Mouse (Mus musculus) megakaryocyte, embryonic 14.5 days (primary cell): ENCODE results near the gene Epb41l2. TPM values are rescaled to one million over a fixed set of nuclear protein-coding genes. Genes with fewer than 3 reads are reported as not detected.

ENCODE experiments used
- H3K27me3 ChIP-seq: replicated peaks from 2 replicates; pipeline ENCODE3; 2012; ENCODE audit warnings: inconsistent platforms
- H3K36me3 ChIP-seq: replicated peaks from 2 replicates; pipeline ENCODE3; 2012; ENCODE audit warnings: low read length, inconsistent platforms, mixed read lengths
- H3K4me1 ChIP-seq: 2 replicates; pipeline ENCODE4 v1.6.1; 2012; ENCODE audit warnings: inconsistent platforms
- H3K4me3 ChIP-seq: replicated peaks from 2 replicates; pipeline ENCODE3; 2012; ENCODE audit warnings: moderate library complexity, mild to moderate bottlenecking, inconsistent platforms
- H3K9me3 ChIP-seq: 2 replicates; pipeline ENCODE4 v1.6.1; 2012; ENCODE audit warnings: inconsistent platforms
- FLI1 ChIP-seq: IDR thresholded peaks from 2 replicates; pipeline ENCODE4 v1.6.1; 2012; ENCODE audit warnings: low read length, inconsistent platforms, mixed read lengths
- GATA1 ChIP-seq: IDR thresholded peaks from 3 replicates; pipeline ENCODE4 v1.6.1; 2012; ENCODE audit warnings: mixed read lengths, low read length, inconsistent platforms, borderline replicate concordance
- polyA plus RNA-seq: library from polyadenylated mRNA; stranded (reverse); fragments of >175 nt; gene quantifications from 2 replicates; pipeline ENCODE4 v1.2.3, GENCODE M21; 2012; ENCODE audit warnings: low replicate concordance; ENCODE audit not compliant: insufficient read depth

Epb41l2 gene
- polyA plus RNA-seq: 8.3 and 33.7 TPM in 2 replicates

DNA sequence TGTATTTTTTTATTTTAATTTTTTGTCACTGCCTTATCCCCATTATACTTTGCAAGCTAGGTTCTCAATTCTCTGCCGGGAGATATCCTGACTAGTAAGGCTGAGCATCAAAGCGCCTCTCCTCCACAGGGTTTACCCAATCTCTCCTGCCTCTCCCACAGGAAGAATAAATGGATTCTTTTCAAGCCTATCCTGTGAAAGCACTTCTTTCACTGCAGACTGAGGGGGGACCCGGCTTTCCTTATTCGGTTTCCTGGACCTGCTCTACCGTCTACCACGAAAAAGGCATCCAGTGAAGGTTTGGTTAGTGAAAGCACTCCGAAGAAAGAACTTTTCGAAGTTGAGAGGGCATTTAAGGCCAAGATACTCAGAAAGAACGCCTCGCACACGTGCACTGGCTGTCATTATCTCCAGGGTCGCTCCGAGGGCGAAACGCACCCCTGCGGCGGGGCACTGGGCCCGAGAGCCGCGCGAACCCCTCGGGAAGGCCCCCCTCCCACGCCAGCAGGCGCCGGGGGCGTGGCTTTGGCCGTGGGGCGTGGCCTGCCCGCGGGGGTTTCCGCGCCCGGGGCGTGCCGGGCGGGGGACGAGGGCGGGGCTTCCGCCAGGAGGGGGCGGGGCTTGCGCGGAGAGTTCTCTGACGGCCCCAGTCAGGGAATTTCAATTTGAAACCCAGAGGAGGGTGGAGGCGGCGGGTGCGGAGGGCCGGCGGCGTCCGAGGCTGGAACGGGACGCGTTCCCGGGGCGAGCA is at the start of gene Epb41l2:
TSS of gene Epb41l2 (plus strand) at position 591 of the 751 bp plus-strand sequence.
- peaks cover under 1% of the 10 kb centered on the region for H3K27me3 ChIP-seq
- no peak for TF ChIP-seq GATA1
- TF ChIP-seq FLI1: no peak
- peaks cover 2% of the 10 kb centered on the region for H3K9me3 ChIP-seq
- H3K4me1 ChIP-seq: peaks cover 24% of the 10 kb centered on the region
- H3K36me3 ChIP-seq: no peaks in the 10 kb centered on the region
- peak within 1 kb of the TSS; percentile 97 for H3K4me3 ChIP-seq

DNA sequence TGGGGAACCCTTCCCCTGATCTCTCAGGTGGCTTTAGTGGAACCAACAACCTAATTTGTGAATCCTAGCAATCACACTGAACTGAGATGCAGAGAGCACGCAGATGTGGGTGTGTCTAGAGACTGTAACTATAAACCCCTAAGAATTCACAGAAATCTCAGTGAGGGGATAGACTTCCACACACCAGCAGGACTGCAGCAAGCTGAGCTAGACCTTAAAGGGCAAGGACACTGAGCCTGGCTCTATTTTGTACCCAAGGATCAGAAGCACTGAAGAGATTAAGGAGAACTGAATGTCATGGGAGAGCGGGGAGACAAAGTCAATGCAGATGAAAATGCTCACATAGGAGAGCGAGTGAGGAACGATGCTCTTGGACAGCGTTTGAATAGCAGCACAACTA is 49.6 kb upstream of the Epb41l2 start:
- Histone ChIP-seq H3K4me3 (no peak overlapping the region), H3K9me3 (no peaks in the 10 kb centered on the region), H3K27me3 (no peaks in the 10 kb centered on the region), H3K36me3 (no peaks in the 10 kb centered on the region), H3K4me1 (peaks cover 32% of the 10 kb centered on the region)
- TF ChIP-seq FLI1: no peak
- no peak for TF ChIP-seq GATA1

DNA sequence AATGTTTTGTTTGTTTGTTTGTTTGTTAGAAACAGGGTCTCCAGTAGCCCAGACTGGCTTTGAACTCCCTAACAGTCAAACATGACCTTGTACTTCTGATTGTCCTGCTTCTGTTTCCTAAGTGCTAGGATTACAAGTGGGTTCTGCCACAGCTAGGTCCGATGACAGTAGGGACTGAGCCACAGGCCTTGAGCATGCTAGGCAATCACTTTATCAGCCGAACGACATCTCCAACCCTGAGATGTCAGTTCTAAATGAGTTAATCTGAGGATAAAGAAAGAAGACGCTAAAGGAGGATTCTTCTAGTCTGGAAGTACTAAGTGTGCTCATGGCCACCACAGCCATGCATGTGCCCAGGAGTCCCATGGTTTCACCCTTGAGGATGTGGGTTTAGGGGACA is 48.9 kb upstream of the Epb41l2 start:
- Histone ChIP-seq H3K4me1 (peaks cover 32% of the 10 kb centered on the region), H3K4me3 (no peak overlapping the region), H3K27me3 (no peaks in the 10 kb centered on the region), H3K9me3 (no peaks in the 10 kb centered on the region), H3K36me3 (no peaks in the 10 kb centered on the region)
- no peak for TF ChIP-seq FLI1

DNA sequence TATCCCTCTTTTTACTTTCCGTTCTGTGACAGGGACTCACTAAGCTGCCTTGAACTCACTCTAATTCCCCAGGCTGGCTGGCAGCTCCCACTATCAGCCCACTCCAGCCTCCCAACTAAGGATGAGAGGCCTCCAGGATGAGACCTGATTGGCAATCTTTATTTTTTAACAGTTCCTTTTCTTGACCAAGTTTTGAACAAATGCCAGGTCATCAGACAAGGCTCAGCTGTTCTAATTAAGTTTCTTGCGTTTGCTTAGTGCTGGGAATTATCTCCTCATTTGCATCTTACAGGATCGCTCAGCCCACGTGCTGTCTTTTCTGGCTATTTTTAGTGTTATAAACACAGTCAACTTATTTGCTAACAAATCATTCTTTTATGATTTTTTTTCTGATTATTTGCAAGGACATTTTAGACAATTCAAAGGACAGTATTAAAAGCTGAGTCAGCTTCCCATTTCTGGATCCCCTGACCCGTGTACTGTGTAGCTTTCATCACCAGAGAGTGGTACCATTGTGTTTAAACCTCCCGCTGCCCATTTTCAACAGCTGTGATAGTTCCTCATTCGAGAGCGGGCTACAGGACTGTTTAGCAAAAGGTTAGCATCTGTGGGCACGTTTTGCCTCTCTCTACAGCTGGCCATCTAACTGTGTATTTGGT is 47.9 kb upstream of the Epb41l2 start:
- H3K36me3 ChIP-seq: no peaks in the 10 kb centered on the region
- no peaks in the 10 kb centered on the region for H3K9me3 ChIP-seq
- no peaks in the 10 kb centered on the region for H3K27me3 ChIP-seq
- H3K4me1 ChIP-seq: peaks cover 32% of the 10 kb centered on the region
- no peak for TF ChIP-seq GATA1
- no peak for TF ChIP-seq FLI1
- peak overlapping the region; percentile 18 for H3K4me3 ChIP-seq

DNA sequence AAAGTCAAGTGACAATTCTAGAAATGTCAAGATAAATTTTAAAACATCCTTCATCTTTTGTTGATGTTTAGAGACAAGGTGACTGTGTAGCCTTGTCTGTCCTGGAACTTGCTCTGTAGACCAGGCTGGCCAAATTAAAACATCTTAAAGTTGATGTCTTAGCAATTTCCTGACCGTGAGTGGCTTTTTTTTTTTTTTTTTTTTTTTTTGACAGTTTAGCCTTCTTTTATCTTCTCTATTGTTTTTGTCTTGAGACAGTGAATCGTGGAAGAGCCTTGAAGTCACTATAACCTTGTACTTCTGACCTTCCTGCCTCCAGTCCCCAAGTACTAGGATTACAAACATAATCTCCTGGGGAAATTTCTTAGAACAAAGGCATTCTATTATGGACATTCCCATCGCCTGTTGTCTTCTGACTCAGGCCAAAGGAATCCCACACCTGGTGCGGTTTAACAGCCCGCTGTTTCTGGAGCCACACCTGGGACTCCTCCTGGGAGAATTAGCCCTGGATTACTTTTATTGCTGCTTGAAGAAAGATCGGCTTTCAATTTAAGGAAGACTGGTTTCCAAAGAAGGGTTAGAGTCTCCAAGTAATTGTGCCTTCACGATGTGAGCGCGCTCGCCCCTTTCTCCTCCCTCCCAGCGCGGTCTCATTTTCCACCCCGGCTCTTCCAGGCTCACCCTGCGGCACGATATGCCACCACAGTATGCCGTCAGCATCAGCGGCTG is 45.6 kb upstream of the Epb41l2 start:
- no peak overlapping the region for H3K4me3 ChIP-seq
- no peaks in the 10 kb centered on the region for H3K9me3 ChIP-seq
- peaks cover 38% of the 10 kb centered on the region for H3K4me1 ChIP-seq
- no peaks in the 10 kb centered on the region for H3K36me3 ChIP-seq
- no peaks in the 10 kb centered on the region for H3K27me3 ChIP-seq
- TF ChIP-seq FLI1 (no peak), GATA1 (no peak)

DNA sequence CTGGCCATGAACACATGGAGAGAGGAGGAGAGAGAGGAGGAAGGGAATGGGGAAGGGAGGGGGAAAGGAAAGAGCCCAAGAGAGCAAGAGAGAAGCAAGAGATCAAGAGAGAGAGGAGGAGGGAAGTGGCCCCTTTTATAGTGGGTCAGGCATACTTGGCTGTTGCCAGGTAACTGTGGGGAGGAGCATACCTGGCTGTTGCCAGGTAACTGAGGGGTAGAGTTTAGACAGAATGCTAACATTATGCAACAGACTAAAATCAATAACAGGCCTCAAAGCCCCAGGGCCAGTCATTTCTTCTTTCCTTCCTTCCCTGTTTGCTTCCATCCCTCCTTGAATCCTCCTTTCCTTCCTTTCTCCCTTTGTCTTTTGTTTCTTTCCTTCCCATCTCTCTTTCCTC is 41.9 kb upstream of the Epb41l2 start:
- no peaks in the 10 kb centered on the region for H3K36me3 ChIP-seq
- peaks cover 20% of the 10 kb centered on the region for H3K4me1 ChIP-seq
- H3K4me3 ChIP-seq: no peak overlapping the region
- no peaks in the 10 kb centered on the region for H3K9me3 ChIP-seq
- TF ChIP-seq FLI1 (no peak), GATA1 (no peak)
- no peaks in the 10 kb centered on the region for H3K27me3 ChIP-seq

DNA sequence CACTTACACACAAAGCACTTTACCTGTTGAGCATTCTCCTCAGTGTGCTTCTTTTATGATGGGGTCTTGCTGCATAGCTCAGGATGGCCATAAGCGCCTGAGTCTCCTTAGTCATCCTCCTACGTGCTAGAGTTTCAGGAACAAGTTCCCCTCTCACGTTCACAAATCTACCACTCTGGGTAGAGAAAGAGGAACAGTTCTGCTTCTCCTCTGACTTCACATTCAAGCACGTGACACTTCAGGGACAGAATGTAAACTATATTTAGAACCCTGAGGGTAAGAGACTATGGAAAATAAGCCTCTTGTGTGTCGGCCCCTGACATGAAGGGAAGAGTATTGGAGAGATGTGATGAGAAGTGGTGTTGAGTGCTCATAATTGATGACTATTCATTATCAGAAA is 41.2 kb upstream of the Epb41l2 start:
- H3K4me3 ChIP-seq: no peak overlapping the region
- TF ChIP-seq FLI1 (no peak), GATA1 (no peak)

DNA sequence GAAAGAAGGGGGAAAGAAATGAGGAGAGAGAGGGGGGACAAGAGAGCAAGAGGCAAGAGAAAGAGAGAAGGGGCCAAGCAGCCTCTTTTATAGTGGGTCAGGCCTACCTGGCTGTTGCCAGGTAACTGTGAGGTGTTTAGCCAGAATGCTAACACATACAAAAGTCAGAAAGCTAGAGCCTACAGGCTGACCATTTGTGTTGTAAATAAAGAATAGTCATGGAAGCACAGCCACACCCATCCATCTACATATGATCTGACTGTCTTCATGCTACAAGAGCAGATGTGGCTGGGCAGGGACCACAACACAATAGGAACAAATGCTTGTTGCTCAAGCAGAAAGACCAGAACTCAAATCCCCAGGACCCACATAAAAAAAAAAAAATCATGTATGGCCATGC is 40.1 kb upstream of the Epb41l2 start:
- Histone ChIP-seq H3K27me3 (no peaks in the 10 kb centered on the region), H3K4me1 (peaks cover 12% of the 10 kb centered on the region), H3K4me3 (no peak overlapping the region), H3K9me3 (no peaks in the 10 kb centered on the region), H3K36me3 (no peaks in the 10 kb centered on the region)
- TF ChIP-seq FLI1 (no peak), GATA1 (no peak)

More for the DNA sequence above, 41.2 kb upstream of the Epb41l2 start:
- H3K4me1 ChIP-seq: peaks cover 13% of the 10 kb centered on the region
- no peaks in the 10 kb centered on the region for H3K27me3 ChIP-seq
- no peaks in the 10 kb centered on the region for H3K36me3 ChIP-seq
- no peaks in the 10 kb centered on the region for H3K9me3 ChIP-seq

DNA sequence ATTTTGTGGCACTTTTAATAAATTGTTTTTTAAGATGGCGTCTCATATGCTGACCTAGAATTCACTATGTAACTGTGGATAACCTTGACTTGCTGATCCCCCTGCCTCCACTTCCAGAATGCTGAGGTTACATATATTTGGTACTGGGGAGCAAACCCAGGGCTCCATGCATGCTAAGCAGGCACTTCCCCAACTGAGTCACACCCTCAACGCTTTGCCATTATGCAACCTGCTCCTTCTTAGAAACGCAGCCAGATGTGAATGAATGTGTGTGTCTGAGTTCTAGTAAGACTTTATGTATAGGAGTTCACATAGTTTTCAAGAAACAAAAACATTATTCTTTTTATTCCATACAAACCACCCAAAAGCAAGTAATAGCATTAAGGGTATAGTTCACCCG is 38.4 kb upstream of the Epb41l2 start:
- Histone ChIP-seq H3K4me1 (peaks cover 12% of the 10 kb centered on the region), H3K9me3 (no peaks in the 10 kb centered on the region), H3K4me3 (no peak overlapping the region), H3K27me3 (no peaks in the 10 kb centered on the region), H3K36me3 (no peaks in the 10 kb centered on the region)
- TF ChIP-seq FLI1 (no peak), GATA1 (no peak)

DNA sequence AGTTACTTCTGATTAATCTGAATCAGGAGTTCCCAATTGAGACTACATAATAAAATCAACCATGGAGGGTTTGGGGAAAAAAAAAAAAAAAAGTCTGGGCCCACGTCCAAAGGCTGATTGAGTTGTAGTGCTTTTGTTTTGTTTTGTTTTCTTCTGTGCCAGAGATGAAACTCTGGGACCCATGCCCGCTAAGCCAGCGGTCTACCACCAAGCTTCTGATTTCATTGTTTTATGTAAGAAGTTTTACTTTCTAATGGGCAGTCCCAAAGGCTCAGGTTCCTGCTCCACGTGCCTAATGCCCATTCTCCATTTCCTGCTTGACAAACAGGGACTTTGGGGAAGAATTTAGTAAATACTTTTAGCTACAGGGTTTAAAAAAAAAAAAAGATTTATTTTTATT is 33.9 kb upstream of the Epb41l2 start:
- Histone ChIP-seq H3K9me3 (no peaks in the 10 kb centered on the region), H3K4me3 (no peak overlapping the region), H3K4me1 (0 out of 2 replicates have a peak, but pooled peaks cover 3% of the 10 kb centered on the region), H3K36me3 (no peaks in the 10 kb centered on the region), H3K27me3 (no peaks in the 10 kb centered on the region)
- TF ChIP-seq GATA1: no peak
- no peak for TF ChIP-seq FLI1
